Mouse (Mus musculus) CD4-positive helper T cell, adult 2 months (primary cell): ENCODE data around the gene Krtap6-1.
"Not testable (repeated sequence)": the region's sequence is repeated elsewhere in the genome, so short reads cannot be mapped to it uniquely, and the experiment has no call there.

Source experiments
- DNase-seq: peaks from one replicate; pipeline ENCODE4 v3.0.0-alpha.2; 2012; ENCODE audit warnings: low read depth, missing footprints, low spot score

Gene Krtap6-1

DNA sequence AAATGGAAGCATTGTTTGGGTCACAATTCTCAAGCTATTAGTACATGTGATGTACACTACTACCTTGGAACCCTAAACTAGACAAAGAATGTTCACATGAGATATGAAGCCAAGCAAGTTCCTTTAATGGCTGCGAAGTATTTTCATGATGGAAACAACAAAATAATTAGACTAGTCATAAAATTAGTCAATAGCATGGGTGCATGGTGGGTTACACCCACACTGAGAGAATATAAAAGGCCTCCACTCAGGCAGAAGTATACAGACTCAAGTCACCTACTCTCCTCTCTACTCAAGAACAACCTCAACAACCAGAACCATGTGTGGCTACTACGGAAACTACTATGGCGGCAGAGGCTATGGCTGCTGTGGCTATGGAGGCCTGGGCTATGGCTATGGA, at the start of gene Krtap6-1:
Gene Krtap6-1 (plus strand): TSS at position 301 of the 400 bp plus-strand sequence.
- DNase-seq: not testable (repeated sequence)

- DNase-seq: no peak
Observed at GRCm38 (mm10) chr16:89010659-89011058, 20.8 kb upstream of the Krtap6-1 start, which contains the start of gene Krtap22-2. TSS of gene Krtap22-2 (minus strand) at chr16:89010759.

DNA sequence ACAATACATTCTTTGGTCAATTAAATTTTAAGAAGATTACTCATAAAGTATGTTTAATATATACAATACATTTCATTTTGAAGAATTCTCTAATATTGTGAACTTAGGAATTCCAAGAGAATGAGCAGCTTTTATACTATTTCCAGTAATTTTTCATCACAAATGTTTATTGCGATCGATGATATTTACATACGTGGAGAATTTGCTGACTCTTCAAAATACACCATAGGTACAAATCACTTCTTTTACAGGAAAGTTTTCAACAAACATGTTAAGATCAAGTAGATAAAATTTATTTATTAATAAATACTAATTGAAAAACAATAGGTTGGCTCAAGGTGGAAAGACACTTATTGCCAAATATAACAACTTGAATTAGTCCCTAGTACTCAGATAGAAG, 17.5 kb upstream of the Krtap6-1 start:
- DNase-seq: no peak

- not testable (repeated sequence) for DNase-seq
Observed at GRCm38 (mm10) chr16:89014984-89015383, 16.5 kb upstream of the Krtap6-1 start, which contains the start of gene Gm10229. TSS of gene Gm10229 (plus strand) at chr16:89015284.

DNA sequence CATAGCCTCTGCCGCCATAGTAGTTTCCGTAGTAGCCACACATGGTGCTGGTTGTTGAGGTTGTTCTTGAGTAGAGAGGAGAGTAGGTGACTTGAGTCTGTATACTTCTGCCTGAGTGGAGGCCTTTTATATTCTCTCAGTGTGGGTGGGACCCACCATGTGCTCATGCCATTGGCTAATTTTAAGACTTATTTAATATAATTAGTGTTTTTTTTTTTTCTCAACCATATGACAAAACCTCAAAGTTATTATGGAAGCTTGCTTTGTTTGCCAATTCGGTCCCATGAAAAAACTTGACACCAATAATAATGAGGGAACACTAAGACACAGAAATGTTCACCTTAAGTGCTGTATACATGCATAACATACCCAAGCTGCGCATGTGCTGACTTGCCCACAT, 9.9 kb downstream of the Krtap6-1 start, which contains the start of gene Gm10228:
Gene Gm10228 (minus strand): TSS at position 101 of the 400 bp plus-strand sequence.
- not testable (repeated sequence) for DNase-seq

- no peak for DNase-seq
Observed at GRCm38 (mm10) chr16:89047783-89048182, 16.3 kb downstream of the Krtap6-1 start, which contains the start of gene Krtap6-5. TSS of gene Krtap6-5 (minus strand) at chr16:89047883.

DNA sequence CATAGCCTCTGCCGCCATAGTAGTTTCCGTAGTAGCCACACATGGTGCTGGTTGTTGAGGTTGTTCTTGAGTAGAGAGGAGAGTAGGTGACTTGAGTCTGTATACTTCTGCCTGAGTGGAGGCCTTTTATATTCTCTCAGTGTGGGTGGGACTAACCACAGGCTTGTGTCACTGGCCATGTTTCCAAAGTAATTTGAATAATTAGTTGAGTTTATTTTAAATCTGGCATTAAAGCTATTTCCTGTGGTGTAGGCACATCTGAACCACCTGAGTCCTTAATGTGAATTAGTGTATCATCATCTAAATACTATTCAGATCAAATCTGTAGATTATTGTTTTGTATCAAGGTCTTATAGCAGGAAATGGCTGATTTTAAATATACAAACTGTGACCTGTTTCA, 32.4 kb downstream of the Krtap6-1 start, which contains the start of gene 1110025L11Rik:
Gene 1110025L11Rik (minus strand): TSS at position 101 of the 400 bp plus-strand sequence.
- DNase-seq: not testable (repeated sequence)

GRCm38 (mm10) chr16:89071041-89071440, 39.5 kb downstream of the Krtap6-1 start:
- DNase-seq: not testable (repeated sequence)
